Mouse (Mus musculus) ovary, adult 18-20 months (tissue): ENCODE results near the gene Gm20388.
A peak's percentile ranks its signal among the peaks of the same experiment; 100 is the strongest.

Experiments
- DNase-seq: peaks from one replicate; pipeline ENCODE4 v3.0.0; 2022; ENCODE audit warnings: low spot score, mixed read lengths

Gm20388 gene

GRCm38 (mm10) chr8:123341040-123342015 lies 3430.7 kb downstream of the Gm20388 start:
- no peak for DNase-seq

DNA sequence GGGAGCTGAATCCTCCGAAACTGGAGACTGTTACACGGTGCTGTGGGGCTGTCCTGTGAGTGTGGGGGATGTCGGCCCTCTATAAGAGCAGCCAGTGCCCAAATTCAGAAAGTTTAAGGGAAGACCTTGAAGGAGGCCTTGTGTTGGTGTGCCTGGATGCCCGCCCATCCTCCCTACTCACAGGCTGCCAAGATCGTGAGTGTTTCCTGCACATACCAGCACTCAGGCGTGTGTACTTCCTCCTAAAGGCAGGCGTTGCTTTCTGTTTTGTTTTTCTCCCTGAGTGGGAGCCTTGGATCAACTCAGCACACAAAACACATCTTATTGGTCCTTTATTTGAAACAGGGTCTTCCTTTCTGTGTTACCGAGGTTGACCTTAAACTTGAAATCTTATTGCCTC lies 3431.6 kb downstream of the Gm20388 start:
- DNase-seq: peak; percentile 35

DNA sequence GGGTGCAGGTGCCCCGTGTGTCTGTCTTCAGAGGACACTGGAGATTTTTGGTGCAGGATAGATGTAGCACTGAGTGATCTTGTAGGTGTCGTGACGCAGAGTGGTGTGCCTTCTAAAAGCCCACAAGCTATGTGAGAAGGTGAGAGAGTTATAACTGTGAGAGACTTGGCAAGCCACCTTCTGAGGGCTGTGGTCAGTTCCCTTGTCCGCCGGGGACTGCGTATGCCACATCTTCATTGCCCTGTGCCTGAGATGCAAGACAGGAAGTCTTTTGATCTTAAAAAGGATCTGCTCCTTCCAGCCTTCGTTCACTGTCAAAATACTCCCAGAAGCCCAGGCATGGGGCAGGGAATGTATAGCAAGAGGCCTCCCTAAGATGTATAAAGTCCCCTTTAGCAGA lies 3432.3 kb downstream of the Gm20388 start:
- no peak for DNase-seq

DNA sequence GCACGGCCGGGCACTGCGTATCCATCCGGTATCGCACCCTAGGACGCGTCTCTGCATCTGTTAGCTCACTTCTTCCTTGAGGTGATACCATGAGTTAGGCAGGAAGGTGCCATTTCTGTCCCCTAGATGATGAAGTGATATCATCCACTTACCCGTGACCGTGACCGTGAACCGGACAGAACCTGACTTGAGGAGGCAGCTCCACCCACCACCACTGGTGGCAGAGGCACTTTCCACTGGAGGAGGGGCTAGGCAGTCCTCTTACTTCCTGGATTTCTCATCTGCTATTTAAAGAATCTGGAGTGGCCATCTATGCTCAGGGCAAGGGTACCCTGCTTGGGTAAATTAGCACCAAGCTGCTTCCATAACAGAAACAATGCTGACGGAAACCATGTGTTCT lies 3432.8 kb downstream of the Gm20388 start:
- no peak for DNase-seq

DNA sequence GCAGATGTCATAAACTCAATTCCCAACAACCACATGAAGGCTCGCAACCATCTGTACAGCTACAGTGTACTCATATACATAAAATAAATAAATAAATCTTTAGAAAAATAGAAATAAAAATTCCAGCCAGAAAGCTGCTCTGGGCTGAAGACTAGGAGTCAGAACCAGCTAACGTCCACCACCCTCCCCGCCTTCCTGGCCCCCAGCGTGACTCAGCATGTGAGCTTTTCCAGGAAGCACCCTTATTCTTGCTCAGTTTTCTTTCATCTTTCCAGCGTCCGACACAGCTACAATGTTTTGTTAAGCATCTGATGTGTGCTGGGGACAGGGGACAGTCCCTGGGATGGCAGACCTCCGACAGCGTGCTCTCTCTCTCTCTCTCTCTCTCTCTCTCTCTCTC lies 3434.5 kb downstream of the Gm20388 start:
- no peak for DNase-seq

DNA sequence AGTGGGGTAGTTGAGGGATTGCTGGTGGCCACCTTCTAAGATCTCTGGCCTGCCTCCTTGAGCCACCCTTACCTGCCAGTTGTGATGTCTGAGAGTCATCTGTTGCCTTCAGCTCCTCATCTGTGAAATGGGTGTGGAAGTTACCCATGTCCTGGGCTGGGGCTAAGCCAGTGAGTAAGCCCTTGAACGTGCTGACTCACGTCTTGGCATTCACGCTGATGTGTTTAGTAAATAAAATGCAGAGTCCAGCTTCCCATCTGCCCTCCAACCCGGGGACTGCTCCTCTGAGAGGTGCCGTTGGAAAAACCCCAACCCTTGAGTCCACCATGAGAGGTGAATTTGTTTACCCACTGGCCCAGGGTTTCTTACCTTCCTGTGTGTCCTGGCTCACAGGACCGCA lies 3435.2 kb downstream of the Gm20388 start:
- DNase-seq: no peak

GRCm38 (mm10) chr8:123347293-123347692 lies 3436.7 kb downstream of the Gm20388 start:
- DNase-seq: no peak

DNA sequence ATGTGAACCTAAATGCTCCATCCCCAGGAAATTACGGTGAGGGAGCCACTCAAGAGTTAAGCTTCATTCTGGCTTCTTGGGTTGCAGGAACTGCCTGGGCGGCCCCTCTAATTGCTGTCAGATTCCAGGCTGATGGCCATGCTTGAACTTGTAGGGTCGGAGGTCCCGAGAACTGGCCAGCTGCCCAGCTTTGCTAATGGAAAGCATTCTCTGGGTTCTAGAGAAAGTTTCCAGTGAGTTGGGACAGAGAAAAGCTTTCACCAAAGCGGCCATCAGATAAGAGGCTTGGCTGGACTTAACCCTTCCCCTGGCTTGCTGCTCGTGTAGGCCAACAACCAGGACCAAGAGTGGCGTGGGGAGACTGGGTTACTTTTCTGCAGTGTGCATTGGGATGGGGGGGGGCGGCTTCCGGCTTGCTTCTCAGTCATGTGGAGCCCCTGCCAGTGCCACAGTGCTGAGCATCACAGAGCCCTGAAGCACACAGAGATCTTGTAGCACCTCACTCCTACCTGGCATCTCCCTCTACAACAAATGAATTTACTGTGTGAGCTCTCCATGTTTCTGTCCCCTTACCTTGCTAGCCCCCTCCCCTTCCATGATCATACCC lies 3437.7 kb downstream of the Gm20388 start:
- no peak for DNase-seq

- DNase-seq: no peak
These were observed 3438.4 kb downstream of the Gm20388 start for GRCm38 (mm10) chr8:123349073-123349472.

GRCm38 (mm10) chr8:123352118-123352517 lies 3441.5 kb downstream of the Gm20388 start:
- DNase-seq: no peak

GRCm38 (mm10) chr8:123352786-123353185 lies 3442.1 kb downstream of the Gm20388 start:
- DNase-seq: no peak

DNA sequence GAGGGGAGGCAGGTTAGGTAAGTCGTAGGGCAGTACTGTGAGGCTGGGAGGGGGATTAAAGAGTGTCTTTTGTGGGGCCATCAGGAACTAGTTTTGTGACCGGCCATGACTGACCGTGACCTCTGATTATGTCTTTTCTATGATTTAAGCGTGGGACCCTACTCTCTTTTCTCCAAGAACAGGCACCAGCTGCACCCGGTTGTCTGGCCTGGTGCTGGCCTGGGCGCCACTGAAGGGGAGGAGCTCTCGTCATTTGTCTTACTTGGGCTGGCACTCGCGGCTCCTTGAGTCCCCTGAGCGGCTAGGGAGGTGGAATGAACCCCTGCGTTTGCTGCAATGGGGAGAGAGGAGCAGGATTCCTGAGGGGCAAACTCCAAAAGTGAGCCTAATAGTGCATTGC lies 3442.6 kb downstream of the Gm20388 start:
- no peak for DNase-seq

GRCm38 (mm10) chr8:123361082-123361739 lies 3450.6 kb downstream of the Gm20388 start:
- DNase-seq: peak; percentile 15

GRCm38 (mm10) chr8:123373403-123374238 lies 3463.0 kb downstream of the Gm20388 start, which contains the start of gene Tcf25:
TSS of gene Tcf25 (plus strand) at chr8:123373753.
- peak; percentile 93 for DNase-seq

- DNase-seq: peak; percentile 85
These were observed 3463.6 kb downstream of the Gm20388 start for GRCm38 (mm10) chr8:123374239-123374578.

DNA sequence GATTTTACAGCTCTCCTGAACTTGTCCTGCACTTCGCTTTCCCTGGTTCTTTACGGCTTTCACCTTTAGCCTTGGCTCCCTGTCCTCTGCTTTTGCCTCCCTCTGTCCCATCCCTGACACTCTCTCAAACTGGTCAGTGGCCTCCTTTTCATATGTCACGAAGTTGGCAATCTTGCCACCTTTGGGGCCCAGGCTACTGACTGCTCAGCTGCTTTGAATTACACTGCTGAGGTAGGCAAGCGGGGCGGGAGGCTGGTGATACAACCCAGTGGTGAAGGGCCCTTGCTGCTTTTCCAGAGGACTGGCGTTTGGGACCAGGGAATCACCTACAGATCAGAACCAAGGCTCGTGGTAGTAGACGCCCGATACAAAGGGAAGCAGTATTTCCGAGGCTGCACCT lies 3465.1 kb downstream of the Gm20388 start:
- no peak for DNase-seq

- DNase-seq: no peak
These were observed 3465.5 kb downstream of the Gm20388 start for GRCm38 (mm10) chr8:123376106-123376505.

DNA sequence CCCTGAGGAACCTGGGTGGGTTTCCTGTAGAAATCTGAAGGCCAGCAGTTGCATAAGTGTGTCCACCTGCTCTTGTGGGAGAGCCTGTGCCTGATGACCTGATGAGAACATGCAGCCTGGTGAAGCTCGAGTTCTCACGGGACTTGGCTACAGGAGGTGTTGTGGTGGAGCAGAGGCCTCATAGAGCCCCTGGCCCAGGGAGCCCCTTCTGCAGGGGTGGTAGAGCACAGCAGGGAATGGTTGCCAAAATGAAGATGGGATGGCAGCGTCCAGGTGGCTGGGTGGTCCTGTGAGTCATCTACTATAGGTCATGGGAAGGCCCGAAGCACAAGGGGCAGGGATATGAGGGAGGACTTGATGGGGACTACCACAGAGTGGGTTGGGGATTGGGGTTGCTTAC lies 3471.1 kb downstream of the Gm20388 start:
- DNase-seq: no peak

DNA sequence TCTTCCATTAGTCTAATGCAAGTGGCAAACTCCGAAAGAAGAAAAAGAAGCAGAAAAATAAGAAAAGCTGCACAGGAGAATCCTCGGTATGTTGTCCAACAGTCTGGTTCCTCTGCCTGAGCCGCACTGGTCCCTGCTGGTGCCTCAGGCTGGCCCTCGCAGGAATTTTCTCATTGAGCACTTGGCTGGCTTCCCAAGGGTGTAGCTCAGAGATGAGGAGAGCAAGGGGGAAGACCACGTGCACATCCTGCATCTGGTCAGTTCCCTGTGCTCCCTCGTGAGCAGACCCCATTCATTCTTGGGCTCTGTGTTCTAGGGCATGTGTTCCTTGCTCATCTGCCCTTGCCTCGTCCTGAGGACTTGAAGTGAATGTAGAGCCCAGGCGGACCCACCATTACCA lies 3471.9 kb downstream of the Gm20388 start:
- no peak for DNase-seq

DNA sequence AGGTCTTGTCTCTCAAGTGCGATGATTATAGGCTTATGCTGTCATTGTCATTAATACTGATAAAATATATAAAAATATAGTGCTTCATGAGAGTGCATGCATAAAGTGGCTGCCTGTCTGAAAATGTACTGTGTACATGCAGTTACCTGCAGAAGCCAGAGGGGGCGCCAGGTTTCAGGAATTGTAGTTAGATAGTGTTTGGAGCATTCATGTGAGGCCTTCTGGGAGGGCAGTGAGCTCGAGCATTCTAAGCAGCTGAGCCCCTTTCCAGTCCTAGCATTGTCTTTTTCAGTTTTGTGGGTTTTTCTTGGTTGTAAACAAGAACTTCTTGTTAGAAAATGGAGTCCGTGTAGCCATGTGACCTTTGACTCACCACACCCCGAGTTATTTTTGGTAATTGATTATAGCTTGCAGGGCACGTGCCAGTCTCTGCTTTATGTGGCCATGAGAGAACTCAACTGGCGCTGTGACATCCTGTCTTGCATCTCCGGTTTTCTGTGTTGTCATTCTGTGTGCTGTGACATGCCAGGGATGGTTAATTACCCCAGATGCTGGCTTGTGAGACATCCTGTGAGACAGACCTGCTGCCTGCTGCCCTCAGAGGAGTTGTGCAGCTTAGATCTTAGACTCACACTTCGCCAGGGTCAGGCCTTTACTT lies 3474.4 kb downstream of the Gm20388 start:
- DNase-seq: no peak

- DNase-seq: no peak
These were observed 3476.4 kb downstream of the Gm20388 start for GRCm38 (mm10) chr8:123387041-123387440.
